Mouse (Mus musculus): ENCODE measurements around the gene Fam19a5.

The Fam19a5 gene

DNA sequence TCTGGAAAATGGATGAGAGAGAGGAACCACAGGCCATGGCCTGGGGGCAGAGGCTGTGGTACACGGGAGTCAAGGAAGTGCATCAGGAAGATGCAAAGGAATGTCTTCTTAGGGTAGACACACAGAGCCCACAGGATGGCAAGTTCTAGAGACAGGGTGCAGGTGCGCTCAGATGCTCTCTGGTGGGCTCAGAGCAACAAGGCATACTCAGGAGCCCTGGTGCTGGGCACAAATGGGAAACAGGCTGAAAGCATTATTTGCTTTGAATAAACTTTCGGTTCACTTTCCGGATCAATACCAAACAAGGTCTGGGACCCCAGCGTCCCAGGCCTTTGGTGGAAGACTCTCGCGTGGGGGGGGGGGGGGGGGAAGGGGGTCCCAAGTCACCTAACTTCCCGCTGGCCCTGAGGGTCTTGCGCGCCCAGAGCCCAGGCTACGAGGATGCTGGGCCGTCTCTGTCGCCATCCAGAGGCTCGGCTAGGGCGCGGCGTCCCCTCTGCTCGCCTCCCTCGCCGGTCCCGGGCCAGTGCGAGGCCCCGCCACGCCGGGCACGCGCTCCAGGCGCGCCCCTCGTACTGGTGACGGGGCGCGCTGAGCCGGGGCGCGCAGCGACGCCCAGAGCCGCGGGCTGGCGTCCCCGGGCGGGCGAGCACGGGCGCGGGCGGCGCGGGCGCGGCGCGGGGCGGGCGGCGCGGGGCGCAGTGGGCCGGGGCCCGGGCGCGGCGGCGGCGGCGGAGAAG is at the start of gene Fam19a5:
Gene Fam19a5 (plus strand): TSS at position 701 of the 740 bp plus-strand sequence.
- peak; percentile 75 for DNase-seq

DNA sequence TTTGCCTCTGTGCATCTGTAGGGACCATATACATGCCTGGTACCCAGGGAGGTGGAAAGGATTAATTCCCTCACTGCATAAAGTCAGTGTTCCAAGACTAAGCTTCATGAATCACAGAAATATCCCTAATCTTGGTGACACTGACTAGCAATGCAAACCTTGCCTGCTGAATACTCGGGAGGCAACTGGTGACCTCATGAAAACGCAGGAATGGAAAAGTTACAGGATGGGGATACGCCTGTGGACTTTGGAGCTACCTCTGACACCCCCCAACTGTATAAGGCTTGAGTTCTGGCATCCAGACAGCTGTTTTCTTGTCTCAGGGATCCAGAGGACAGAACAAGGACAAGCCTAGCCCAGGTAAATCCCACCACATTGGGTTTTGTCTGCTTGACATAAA is 42.4 kb upstream of the Fam19a5 start:
- no peak for DNase-seq

DNA sequence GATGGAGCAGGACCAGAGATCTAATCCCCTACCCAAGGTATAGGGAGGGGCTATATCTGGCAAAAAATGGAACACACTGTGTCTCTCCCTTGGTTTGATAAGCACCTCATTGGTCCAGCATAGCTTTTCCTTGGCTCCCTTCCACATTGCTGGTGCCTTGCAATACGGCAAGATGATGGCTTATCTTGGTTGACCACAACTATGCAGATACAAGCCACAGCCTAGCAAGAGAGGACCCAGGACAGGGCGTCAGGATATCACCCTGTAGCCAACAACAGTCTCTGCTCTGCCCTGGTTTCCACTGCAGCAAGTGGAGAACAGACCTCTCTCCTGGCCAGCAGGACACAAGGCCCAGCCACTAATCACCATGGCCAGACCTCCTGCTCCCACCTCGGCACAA is 36.8 kb upstream of the Fam19a5 start:
- no peak for DNase-seq

DNA sequence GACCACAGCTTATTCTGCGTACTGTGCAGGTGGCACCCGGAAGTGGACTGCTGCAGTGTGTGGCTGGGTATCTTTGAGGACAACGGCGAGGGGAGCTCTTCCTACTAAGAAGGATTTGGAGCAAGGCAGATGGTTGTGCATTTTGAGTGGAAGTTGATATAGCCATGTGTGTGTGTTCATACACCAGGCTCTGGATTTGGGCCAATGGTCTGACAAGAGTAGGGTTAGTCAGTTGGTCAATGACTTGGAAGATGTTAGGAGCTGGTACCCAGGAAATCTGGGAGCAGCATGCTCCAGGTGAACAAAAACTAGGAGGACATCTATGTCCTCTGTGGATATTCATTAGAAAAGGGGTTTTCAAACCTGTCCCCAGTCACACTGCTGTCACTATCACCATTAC is 33.2 kb upstream of the Fam19a5 start:
- no peak for DNase-seq

DNA sequence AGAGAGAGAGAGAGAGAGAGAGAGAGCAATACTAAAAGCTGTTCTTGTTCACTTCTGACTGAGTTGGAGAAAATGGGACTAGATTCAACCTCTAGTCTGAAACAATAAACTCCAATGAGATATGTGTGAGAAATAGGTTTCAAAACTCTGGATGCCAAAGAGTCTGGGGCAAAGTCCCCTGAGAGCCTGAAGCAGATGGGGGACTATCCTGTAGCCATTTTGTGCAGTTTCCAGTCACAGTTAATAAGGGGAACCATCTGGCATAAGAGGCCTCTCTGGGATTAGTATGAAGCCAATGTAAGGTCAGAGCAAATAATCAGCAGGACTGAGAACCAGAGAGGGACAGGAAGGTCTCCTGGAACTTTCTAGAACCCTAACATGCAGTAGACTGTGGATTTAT is 25.9 kb upstream of the Fam19a5 start:
- DNase-seq: no peak

DNA sequence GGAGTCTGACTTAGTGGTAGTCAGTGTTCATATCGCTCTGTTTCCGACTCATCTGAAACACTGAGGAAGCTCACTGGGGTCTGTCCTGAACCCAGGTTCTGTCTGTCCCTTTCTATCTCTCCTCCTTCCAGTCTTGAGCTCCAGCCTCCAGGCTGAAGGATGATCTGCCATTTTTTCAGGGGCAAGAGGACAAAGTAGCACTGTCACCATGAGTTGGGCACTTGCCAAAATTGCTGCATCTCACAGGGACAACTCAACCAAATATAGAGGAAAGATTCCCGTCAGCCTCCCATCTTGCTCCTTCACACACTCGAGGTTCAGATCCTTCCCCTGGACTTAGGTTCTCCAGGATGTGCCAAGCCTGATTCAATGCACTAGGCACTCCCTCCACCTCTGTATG is 14.8 kb upstream of the Fam19a5 start:
- no peak for DNase-seq

DNA sequence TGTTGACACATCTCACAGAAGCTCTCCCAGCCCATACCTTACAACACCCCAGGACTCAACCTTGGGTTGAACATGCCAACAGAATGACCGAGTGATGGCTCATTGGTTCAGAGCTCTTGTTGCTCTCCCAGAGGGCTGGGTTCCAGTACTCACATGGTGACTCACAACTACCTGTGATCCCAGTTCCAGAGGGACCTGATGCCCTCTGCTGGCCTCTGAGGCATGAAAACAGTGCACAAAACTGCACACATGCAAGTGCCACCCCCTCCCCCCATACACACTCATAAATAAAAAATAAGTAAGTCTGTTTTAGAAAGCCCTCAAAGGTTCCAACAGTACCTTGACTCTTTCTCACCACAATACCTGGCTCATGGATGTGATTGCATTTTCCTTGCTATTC is 2.4 kb upstream of the Fam19a5 start:
- no peak for DNase-seq

DNA sequence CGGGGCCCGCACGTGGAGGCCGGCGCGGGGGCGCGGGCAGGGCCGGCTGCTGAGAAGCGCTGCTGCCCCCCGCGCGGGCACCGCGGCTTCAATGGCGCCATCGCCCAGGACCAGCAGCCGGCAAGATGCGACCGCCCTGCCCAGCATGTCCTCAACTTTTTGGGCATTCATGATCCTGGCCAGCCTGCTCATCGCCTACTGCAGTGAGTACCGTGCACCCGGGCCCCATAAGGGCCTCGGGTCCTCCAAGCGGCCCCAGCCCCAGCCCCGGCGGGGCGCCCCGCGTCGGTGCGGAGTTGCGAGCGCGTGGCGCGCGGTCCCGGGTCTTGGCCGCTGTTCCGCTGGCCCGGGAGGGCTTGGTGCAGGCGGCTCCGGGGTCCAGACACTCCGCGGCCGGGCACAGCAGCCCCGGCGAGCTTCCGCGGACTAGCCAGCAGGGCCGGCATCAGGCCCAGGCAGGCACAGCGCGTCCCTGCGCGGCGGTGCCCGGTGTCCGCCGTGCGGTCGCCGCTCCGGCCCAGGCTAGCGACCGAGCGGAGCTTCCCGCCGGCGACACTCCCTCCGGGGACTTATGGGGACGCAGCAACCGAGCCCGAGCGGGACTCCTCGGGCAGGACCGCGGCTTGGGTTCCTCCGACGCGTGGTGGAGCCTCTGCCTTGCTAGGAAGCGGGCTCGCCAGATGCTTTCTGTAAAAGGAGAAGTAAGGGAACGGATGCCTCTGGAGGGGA is 466 bp downstream of the Fam19a5 start:
- DNase-seq: peak; percentile 58

DNA sequence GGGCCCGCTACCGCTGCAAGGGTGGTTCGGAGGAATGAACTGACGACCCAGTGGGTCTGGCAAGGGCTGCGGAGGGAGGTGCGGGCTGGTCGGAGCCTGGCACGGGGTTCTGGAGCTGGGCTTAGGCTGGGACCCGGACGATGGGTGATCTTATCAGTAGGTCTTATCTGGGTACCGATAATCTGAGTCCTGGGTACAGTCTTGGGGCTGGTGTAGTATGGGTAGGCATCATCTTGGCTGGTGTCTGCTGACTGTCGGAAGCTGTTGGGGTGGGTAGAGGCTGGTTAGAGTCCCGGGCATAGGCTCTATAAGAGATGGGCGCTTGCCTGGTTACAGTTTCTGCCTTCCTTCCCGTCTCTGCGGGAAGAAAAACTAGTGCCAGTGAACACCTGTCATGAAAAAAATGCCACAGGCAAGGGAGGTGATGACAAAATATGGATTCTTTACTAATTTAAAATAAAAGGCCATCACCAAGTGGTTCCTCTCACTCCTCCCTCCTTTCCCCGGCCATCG is 1.1 kb downstream of the Fam19a5 start:
- DNase-seq: no peak

DNA sequence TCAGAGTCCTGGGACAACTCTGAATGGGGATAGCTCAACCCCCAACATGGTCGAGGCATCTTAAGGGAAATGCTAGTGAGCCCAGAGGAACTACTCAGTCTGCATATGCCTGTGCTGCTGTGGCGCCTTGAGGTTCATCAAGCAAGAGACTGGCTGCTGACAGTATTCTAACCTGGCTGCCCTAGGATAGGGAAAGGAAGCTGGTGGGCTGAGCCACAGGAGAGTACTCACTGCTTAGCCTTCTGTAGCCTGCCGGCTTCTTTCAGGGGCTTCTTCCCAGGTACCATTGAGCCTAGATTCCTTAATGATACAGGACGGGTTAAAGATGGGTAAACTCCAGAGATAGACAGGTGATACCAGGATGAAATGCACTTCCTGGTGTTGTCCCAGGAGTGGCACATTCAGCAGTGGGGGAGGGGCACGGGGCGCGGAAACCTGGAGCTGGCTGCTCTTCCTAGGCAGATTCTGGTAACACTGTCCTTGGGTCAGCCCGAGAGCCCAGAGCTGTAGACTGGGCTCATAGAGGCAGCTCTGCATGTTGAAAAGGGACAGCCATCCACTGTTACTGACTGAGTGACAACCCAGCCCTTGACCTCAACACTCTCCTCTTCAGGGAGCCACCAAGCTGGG is 1.7 kb downstream of the Fam19a5 start:
- peak; percentile 34 for DNase-seq

DNA sequence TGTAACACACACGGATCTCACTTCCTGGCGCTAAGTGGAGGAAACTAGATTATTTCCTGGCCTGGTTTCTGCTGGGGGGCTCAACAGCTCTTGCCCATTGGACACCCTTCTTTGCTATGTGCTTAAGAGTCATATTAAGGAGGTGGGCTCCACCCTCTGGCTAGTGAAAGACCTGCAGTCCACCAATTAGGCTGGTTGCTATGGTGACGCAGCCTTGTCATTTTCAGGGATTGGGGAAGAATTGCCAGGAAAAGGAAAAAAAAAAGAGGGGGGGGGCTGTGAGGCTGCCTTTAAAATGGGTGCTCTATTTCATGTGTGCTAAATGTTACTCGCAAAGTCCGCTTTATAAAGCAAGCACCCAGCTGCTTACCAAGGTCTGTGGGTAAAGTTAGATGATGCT is 2.9 kb downstream of the Fam19a5 start:
- peak; percentile 72 for DNase-seq

DNA sequence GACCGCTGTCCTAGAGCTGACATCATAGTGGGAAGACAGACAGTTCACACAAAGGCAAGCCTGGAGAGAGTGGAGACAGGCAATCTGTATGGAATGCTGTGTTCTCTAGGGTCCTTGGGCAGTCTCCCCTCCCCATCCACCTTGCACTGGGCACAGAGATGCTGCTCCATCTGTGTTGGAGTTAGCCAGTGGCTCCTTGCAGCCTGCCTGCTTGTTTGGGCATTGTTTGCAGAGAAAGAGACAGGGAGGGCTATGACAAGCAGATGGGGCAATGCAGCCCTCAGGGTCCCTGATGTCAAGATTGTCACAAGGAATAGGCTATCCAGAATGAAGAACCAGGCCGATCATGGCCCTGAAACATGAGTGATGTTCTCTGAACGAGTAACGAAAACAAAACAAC is 5.6 kb downstream of the Fam19a5 start:
- DNase-seq: no peak

DNA sequence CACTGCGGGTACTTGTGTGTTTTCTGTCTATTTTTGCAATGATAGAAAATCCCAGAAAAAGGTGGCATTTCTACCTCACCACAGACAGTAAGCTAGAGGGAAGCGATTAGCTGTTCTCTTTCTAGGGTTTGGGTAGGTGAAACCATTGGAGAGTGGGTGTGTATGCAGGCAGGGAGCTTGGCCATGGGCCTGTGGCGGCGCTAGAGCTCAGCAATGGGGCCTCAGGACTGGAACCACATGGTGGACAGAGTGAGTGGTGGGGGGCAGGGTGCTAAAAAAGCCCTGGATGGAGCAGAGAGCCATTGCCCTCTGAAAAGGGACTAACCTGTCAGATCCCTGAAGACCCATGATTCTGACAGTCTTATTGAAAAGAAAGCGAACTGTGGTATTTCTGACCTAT is 6.7 kb downstream of the Fam19a5 start:
- DNase-seq: no peak

DNA sequence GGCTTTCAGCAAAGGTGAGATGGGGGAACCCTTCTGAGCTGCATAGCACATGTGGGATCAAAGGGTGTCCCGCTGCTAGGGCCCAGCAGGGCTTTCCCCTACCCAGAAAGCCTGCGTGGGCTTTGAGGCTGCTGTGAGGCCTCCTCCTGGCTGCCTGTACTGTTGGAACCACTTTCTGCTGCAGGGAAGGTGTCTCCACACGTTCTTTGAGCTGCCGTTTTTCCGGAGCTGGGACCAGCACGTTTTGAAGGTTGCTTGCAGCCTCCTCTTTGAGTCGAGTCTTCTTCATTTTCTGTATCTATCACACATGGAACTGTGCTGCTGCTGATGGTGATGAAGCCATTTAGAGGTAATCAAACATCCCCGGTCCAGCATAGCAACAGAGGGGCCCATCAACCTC is 7.5 kb downstream of the Fam19a5 start:
- DNase-seq: no peak

DNA sequence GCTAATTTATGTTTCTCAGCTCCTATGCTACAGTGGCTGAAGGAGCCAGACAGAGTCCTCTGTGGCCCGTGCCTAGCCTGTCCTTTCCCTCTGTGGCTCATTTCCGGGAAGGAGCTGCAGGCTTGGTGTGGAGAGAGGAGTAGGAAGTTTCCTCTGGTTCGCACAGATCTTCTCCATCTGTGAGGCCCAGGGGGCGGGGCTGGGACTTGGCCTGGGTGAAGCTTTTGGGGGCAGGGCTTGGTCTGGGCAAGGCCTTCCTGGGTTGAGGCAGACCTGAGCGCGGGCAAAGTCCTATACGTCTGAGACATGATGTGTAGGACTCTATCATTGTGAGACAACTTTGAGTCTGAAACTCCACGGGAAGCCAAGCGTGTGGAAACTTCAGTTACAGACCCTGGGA is 11.7 kb downstream of the Fam19a5 start:
- no peak for DNase-seq

DNA sequence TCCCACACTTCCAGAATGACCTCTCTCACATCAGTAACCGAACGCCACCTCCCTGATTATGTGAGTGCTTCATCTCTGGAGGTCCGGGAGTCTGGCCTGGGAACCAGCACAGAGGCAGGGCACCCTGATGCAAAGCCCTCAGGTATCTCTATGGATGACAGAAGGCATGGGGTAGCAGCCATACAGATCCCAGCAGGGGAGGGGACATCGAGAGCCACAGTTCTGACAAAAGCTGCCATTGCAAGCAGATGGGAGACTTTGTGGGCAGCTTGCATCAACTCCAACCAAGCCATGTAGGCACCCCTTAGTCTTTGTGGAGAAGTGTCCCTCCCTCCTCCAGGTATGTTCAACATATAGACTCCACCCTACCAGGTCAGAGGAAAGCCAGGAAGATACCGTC is 20.2 kb downstream of the Fam19a5 start:
- DNase-seq: no peak

DNA sequence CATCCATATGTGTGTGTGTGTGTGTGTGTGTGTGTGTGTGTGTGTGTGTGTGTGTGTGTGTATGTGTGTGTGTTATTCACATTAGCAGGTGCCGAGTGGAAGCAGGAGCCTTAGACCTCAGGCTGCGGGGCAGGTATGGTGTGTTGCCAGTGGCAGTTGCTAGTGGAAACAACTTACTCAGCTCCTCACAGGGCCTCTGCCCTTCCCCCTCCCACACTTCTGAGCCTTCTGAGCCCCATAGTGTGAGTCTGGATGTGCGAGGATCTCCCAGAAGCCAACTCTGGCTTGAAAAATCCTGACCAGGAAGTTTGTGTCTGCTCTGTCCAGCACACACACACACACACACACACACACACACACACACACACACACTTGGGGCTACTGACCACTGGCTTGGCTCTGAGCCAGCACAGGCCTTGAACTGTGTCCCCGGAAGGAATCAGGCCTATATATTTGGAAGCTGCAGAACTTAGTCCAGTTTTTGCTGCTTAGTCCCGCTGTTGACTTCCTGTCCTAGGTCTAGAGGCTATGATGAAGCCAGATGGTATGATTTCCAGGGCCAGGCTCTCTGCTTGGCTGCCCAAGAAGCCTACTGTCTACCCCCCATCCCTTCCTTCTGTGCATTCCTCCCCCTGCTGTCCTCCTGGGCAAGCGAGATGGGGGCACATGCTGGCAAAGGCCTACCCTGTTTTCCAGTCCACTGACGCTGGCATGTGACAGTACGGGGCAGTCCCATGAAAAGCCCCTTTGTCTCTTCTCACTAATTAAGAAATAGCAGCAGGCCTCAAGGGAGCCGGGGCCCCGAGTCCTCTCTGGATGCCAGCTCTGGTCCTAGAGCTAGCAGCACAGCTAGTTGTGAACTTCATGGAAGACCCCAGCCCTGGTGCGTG is 22.2 kb downstream of the Fam19a5 start:
- DNase-seq: peak; percentile 47

DNA sequence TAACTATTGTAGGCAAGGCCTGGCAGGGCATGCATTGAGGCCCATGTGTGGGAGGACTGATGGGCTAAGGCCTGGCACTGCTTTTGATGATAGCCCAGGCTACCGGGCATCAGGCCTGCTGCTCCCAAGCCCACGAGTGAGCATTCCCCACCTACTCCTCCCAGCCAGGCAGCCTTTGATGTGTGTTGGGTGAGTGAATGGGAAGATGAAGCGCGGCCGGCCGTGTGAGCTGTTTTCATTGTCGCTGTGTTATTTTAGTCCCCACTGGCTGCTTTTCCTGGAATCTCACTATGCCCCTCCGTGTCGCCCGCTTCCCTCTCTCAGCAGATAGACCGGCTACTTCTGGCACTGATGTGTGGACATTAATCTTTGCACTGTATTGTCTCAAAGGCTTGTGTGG is 26.1 kb downstream of the Fam19a5 start:
- DNase-seq: no peak

DNA sequence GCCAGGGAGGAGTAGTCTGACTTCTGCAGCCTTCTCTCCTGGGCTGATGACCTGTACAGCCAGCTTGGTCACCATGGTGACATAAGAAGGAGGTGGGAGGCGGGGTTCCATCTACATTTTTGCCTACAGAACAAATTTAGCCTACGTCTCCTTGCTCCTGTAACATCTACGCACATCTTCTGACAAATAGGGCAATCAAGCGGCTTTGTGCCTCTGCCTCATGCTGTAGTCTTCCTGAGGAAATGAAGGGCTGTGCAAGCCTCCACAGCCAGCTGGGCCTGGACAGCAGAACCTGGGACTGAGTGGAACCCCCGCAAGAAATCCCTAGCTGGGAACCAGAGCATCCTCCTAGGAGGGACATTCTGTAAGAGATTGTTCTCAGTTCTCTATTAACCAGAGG is 35.8 kb downstream of the Fam19a5 start:
- DNase-seq: no peak

DNA sequence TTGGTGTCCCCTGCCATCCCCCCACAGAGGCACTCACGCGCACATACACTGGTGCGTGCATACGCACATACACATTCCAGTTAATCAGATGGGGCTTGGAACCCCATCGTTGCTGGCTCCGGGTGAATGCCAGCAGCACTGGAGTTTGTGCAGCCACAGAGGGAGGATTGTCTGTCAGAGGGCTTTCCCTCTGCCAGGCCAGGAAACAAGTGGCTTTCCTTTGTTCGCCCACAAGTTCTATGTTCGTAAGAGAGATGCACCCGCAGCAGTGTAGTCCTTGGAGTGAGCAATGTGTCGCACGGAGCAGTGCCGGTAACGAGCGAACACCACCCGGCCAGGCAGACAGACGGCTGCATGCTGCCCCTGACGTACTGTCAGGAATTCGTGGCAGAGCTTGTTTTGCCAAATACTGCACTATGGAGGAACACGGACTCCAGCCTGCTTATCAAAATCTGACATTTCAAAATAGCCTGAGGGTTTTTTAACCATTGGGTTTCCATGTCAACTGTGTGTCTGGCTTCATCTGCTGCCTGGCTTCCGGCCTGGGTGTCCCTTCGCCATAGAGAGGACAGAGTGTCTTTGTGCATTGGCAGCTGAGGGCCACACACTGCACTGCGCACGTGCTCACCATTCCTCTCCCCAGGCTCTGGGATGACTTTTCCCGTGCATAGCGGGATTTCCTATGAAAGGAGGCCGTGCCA is 40.0 kb downstream of the Fam19a5 start:
- peak; percentile 34 for DNase-seq

DNA sequence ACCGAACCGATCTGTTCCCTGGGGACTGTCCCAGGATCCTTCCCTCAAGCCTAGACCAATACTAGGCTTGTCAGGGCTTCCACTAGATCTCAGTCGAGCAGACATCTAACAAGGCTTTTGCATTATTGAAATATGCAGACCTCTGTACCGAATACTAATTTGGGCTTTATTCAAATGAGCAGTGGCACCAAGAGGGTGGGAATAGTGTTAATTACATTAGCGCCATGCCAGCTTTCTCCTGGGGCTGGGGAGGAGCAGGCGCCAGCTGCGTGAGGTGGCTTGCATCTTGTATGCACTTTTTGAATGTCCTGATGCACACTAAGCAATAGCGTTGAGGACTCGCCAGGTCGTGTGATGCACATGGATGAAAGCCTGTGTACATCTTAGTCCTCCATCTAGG is 46.9 kb downstream of the Fam19a5 start:
- DNase-seq: no peak

DNA sequence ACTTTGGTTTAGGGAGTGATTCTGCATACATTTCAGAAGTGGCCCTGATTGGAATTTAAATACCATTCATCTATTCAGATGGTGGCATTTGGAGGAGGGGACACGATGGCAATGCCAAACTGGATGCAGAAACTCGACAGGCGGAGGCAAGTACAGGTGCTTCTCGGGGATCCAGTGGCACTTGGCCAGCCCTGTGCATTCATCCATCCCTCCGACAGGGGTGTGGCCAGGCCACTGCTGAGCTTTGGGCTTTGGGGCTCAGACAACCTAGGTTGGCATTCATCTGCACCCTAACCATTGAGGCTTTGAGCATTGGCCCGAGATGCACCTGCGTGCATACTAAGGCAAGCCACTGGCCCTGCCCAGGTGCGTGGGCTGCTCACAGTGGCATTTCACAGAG is 52.6 kb downstream of the Fam19a5 start:
- DNase-seq: no peak
